16 mouse cellular contexts compared by ENCODE assay signal in genomic region chr16:67346621-67347290, GRCm38 (mm10).
DNase-seq lines count a peak whose midpoint lies in the region; ATAC-seq and TF ChIP-seq lines count a peak whose summit lies in the region.
"Had no signal": no experiment of that assay in that cellular context is flagged by ENCODE, and none has a peak within 500 bp of the region (broad histone marks: within the 10 kb centered on the region; RNA-seq: fewer than 3 reads in every experiment).

No protein-coding gene starts in this region.

- no peak overlapping the region for H3K4me3 ChIP-seq in forebrain, postnatal 0 days (ENCODE audit: low read depth, low read length)
- H3K4me3 ChIP-seq in forebrain, embryonic 10.5 days: no peak overlapping the region
- H3K4me3 ChIP-seq in cerebellum, adult 2 months (replicated peaks; ENCODE audit: insufficient read depth, low read depth, low read length): no peak overlapping the region
- no peak overlapping the region for H3K4me3 ChIP-seq in neural tube, embryonic 15.5 days (replicated peaks)
- H3K4me3 ChIP-seq: embryonic facial prominence, embryonic 13.5 days; heart, embryonic 12.5 days; limb, embryonic 13.5 days; midbrain, embryonic 15.5 days had no signal

- no peaks in the 10 kb centered on the region for H3K27me3 ChIP-seq in forebrain, postnatal 0 days (ENCODE audit: insufficient read depth, low read length)
- H3K27me3 ChIP-seq in forebrain, embryonic 10.5 days (ENCODE audit: poor library complexity, severe bottlenecking): no peaks in the 10 kb centered on the region
- no peaks in the 10 kb centered on the region for H3K27me3 ChIP-seq in cerebellum, adult 2 months (ENCODE audit: control insufficient read depth, insufficient read depth, low read length)
- no peaks in the 10 kb centered on the region for H3K27me3 ChIP-seq in neural tube, embryonic 15.5 days (replicated peaks)
- H3K27me3 ChIP-seq: embryonic facial prominence, embryonic 13.5 days; heart, embryonic 12.5 days; limb, embryonic 13.5 days; midbrain, embryonic 15.5 days had no signal

- 51% methylated on average over 10 of the region's 10 CpGs for WGBS in forebrain, postnatal 0 days
- WGBS in forebrain, embryonic 10.5 days: 81% methylated on average over 10 of the region's 10 CpGs
- WGBS in cerebellum, adult 2 months: 28% methylated on average over 10 of the region's 10 CpGs
- WGBS in neural tube, embryonic 15.5 days: 29% methylated on average over 10 of the region's 10 CpGs

- intact Hi-C loops in left cerebral cortex, postnatal 4 days (cut with DNase I): no loop called here

- H3K27ac ChIP-seq in forebrain, postnatal 0 days (ENCODE audit: low read depth, low read length): no peak overlapping the region
- H3K27ac ChIP-seq in forebrain, embryonic 10.5 days: no peak overlapping the region
- no peak overlapping the region for H3K27ac ChIP-seq in cerebellum, adult 2 months (ENCODE audit: insufficient read depth, low read length)
- H3K27ac ChIP-seq in neural tube, embryonic 15.5 days (replicated peaks): 0 out of 2 replicates have a peak overlapping the region, but pooled peaks have one; percentile 1
- H3K27ac ChIP-seq: embryonic facial prominence, embryonic 13.5 days; limb, embryonic 13.5 days; midbrain, embryonic 15.5 days had no signal

- DNase-seq in forebrain, postnatal 0 days: peak; percentile 14
- no peak for DNase-seq in forebrain, embryonic 10.5 days (ENCODE audit: extremely low spot score, low spot score)
- DNase-seq in left cerebral cortex, postnatal 4 days: peak; percentile 12
- no peak for DNase-seq in left cerebral cortex, adult 8-10 months (ENCODE audit: low spot score in 2 of 2)
- DNase-seq in cerebellum, adult 2 months: peak; percentile 55 to 75
- no peak for DNase-seq in lung, postnatal 10 days
- DNase-seq: adrenal gland, adult 2 months; gastrocnemius, postnatal 10 days; kidney, adult 9 months; layer of hippocampus, adult 9-11 months; lung, postnatal 4 days had no signal

- no peaks in the 10 kb centered on the region for H3K9me3 ChIP-seq in forebrain, postnatal 0 days (ENCODE audit: low read length)
- no peaks in the 10 kb centered on the region for H3K9me3 ChIP-seq in forebrain, embryonic 10.5 days
- H3K9me3 ChIP-seq in neural tube, embryonic 15.5 days (replicated peaks): no peaks in the 10 kb centered on the region
- H3K9me3 ChIP-seq: embryonic facial prominence, embryonic 13.5 days; heart, embryonic 12.5 days; limb, embryonic 13.5 days; midbrain, embryonic 15.5 days had no signal

- TF ChIP-seq POLR2A in cerebellum, adult 2 months (IDR thresholded peaks at IDR 0.05; ENCODE audit: borderline replicate concordance, insufficient read depth, low read length): no peak

- no peak for TF ChIP-seq CTCF in forebrain, postnatal 0 days (IDR thresholded peaks at IDR 0.05; ENCODE audit: low read depth)
- TF ChIP-seq CTCF in cerebellum, adult 2 months (IDR thresholded peaks at IDR 0.05; ENCODE audit: borderline replicate concordance, insufficient read depth, low read depth, low read length): no peak

- H3K9ac ChIP-seq in forebrain, postnatal 0 days: no peak overlapping the region
- no peak overlapping the region for H3K9ac ChIP-seq in neural tube, embryonic 15.5 days (replicated peaks)
- H3K9ac ChIP-seq: embryonic facial prominence, embryonic 13.5 days; heart, embryonic 12.5 days; limb, embryonic 13.5 days; midbrain, embryonic 15.5 days had no signal

- no peaks in the 10 kb centered on the region for H3K4me1 ChIP-seq in forebrain, postnatal 0 days (ENCODE audit: insufficient read depth)
- H3K4me1 ChIP-seq in forebrain, embryonic 10.5 days: no peaks in the 10 kb centered on the region
- peaks cover 10% of the 10 kb centered on the region; the same call in 1 of the 2 replicates for H3K4me1 ChIP-seq in cerebellum, adult 2 months (ENCODE audit: control insufficient read depth, insufficient read depth, low read length)
- H3K4me1 ChIP-seq in neural tube, embryonic 15.5 days: peaks cover 5% of the 10 kb centered on the region; the same call in 1 of the 2 replicates
- H3K4me1 ChIP-seq: embryonic facial prominence, embryonic 13.5 days; heart, embryonic 12.5 days; limb, embryonic 13.5 days; midbrain, embryonic 15.5 days had no signal

- ATAC-seq in forebrain, postnatal 0 days: no peak
- no peak for ATAC-seq in neural tube, embryonic 15.5 days (ENCODE audit: low FRiP score)
- ATAC-seq: midbrain, embryonic 15.5 days had no signal

- H3K4me2 ChIP-seq in forebrain, postnatal 0 days (ENCODE audit: low read depth): no peak overlapping the region
- peak overlapping the region; percentile 17; the same call in 1 of the 2 replicates for H3K4me2 ChIP-seq in neural tube, embryonic 15.5 days
- H3K4me2 ChIP-seq: embryonic facial prominence, embryonic 13.5 days; heart, embryonic 12.5 days; limb, embryonic 13.5 days; midbrain, embryonic 15.5 days had no signal

- no peaks in the 10 kb centered on the region for H3K36me3 ChIP-seq in forebrain, postnatal 0 days (ENCODE audit: insufficient read depth)
- no peaks in the 10 kb centered on the region for H3K36me3 ChIP-seq in forebrain, embryonic 10.5 days (replicated peaks)
- H3K36me3 ChIP-seq in neural tube, embryonic 15.5 days: no peaks in the 10 kb centered on the region
- H3K36me3 ChIP-seq: embryonic facial prominence, embryonic 13.5 days; heart, embryonic 12.5 days; limb, embryonic 13.5 days; midbrain, embryonic 15.5 days had no signal

Comparison
In these comparisons a context has a peak if more than half of its experiments do, and no peak if none do; other contexts are left out.
1. DNase-seq: peak in forebrain, postnatal 0 days (single experiment), left cerebral cortex, postnatal 4 days (single experiment) and cerebellum, adult 2 months (2 of 2); none in forebrain, embryonic 10.5 days (single experiment), left cerebral cortex, adult 8-10 months (0 of 2) and lung, postnatal 10 days (single experiment).